Mouse (Mus musculus): ENCODE measurements at regions not wholly inside any gene's neighbourhood (a gene's known extent, or its start where the extent isn't known, plus 50 kb on each side); places are given as distances from the start of the nearest gene placed in this dataset.

- WGBS: 42% methylated on average over 3 of the region's 3 CpGs
- H3K36me3 ChIP-seq (ENCODE audit: control insufficient read depth, insufficient read depth, low read length): no peaks in the 10 kb centered on the region
- ATAC-seq (ENCODE audit: low FRiP score): peak; percentile 75; the same call in 1 of the 2 replicates
- H3K27me3 ChIP-seq (ENCODE audit: control insufficient read depth, insufficient read depth, low read length): no peaks in the 10 kb centered on the region
- H3K4me2 ChIP-seq: no peak overlapping the region
- H3K9ac ChIP-seq (ENCODE audit: low read length): no peak overlapping the region
- no peak overlapping the region for H3K4me3 ChIP-seq (ENCODE audit: low read depth, low read length)
- peak overlapping the region; percentile 40; the same call in 1 of the 2 replicates for H3K27ac ChIP-seq (ENCODE audit: low read depth, low read length)
- DNase-seq (ENCODE audit: low spot score, missing footprints): peak; percentile 86
- no peaks in the 10 kb centered on the region for H3K9me3 ChIP-seq (ENCODE audit: control insufficient read depth, low read length)
- H3K4me1 ChIP-seq (ENCODE audit: control insufficient read depth, insufficient read depth, low read length): peaks cover 4% of the 10 kb centered on the region
Measured at GRCm38 (mm10) chr8:89850209-89850796, 497.8 kb downstream of the Tox3 start.

- Histone ChIP-seq H3K4me2 (no peak overlapping the region), H3K27ac (ENCODE audit: low read depth, low read length) (peak overlapping the region; percentile 40), H3K9me3 (ENCODE audit: control insufficient read depth, low read length) (no peaks in the 10 kb centered on the region), H3K27me3 (ENCODE audit: control insufficient read depth, insufficient read depth, low read length) (no peaks in the 10 kb centered on the region), H3K4me1 (ENCODE audit: control insufficient read depth, insufficient read depth, low read length) (peaks cover 4% of the 10 kb centered on the region), H3K36me3 (ENCODE audit: control insufficient read depth, insufficient read depth, low read length) (no peaks in the 10 kb centered on the region), H3K9ac (ENCODE audit: low read length) (no peak overlapping the region), H3K4me3 (ENCODE audit: low read depth, low read length) (no peak overlapping the region)
- ATAC-seq (ENCODE audit: low FRiP score): peak; percentile 66; the same call in 1 of the 2 replicates
- DNase-seq (ENCODE audit: low spot score, missing footprints): peak; percentile 93
- 55% methylated on average over 7 of the region's 7 CpGs for WGBS
Measured at GRCm38 (mm10) chr8:89849416-89850208, 498.5 kb downstream of the Tox3 start.

- Histone ChIP-seq H3K4me3 (ENCODE audit: low read depth, low read length) (no peak overlapping the region), H3K9ac (ENCODE audit: low read length) (no peak overlapping the region), H3K36me3 (ENCODE audit: control insufficient read depth, insufficient read depth, low read length) (no peaks in the 10 kb centered on the region), H3K27ac (ENCODE audit: low read depth, low read length) (no peak overlapping the region), H3K27me3 (ENCODE audit: control insufficient read depth, insufficient read depth, low read length) (no peaks in the 10 kb centered on the region), H3K9me3 (ENCODE audit: control insufficient read depth, low read length) (no peaks in the 10 kb centered on the region), H3K4me2 (no peak overlapping the region), H3K4me1 (ENCODE audit: control insufficient read depth, insufficient read depth, low read length) (no peaks in the 10 kb centered on the region)
- WGBS: 89% methylated on average over 5 of the region's 5 CpGs
- ATAC-seq (ENCODE audit: low FRiP score): no peak
- no peak for DNase-seq (ENCODE audit: low spot score, missing footprints)
Measured at GRCm38 (mm10) chr8:89838494-89838893, 509.6 kb downstream of the Tox3 start.

DNA sequence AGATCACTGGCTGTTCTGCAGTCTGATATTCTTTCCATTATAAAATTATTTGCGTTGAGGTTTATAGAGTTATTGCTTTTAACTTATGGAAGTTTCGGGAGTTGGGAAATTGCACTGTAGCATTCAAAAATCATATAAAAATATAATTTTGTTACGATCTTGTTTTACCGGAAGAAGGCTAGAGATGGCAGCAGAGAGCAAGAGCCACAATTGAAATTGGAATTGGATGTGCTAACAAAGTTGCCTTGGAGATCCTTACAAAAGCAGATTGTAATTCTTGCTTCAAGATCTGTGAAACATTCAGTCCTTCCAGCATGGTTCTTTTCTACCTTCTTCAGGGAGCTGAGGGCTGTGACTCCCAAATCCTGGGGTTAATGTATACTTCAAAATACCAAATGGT is 514.4 kb downstream of the Tox3 start:
- H3K4me2 ChIP-seq: no peak overlapping the region
- no peak overlapping the region for H3K4me3 ChIP-seq (ENCODE audit: low read depth, low read length)
- 70% methylated on average over 4 of the region's 4 CpGs for WGBS
- no peak overlapping the region for H3K27ac ChIP-seq (ENCODE audit: low read depth, low read length)
- no peaks in the 10 kb centered on the region for H3K27me3 ChIP-seq (ENCODE audit: control insufficient read depth, insufficient read depth, low read length)
- H3K4me1 ChIP-seq (ENCODE audit: control insufficient read depth, insufficient read depth, low read length): no peaks in the 10 kb centered on the region
- no peaks in the 10 kb centered on the region for H3K36me3 ChIP-seq (ENCODE audit: control insufficient read depth, insufficient read depth, low read length)
- H3K9ac ChIP-seq (ENCODE audit: low read length): no peak overlapping the region
- H3K9me3 ChIP-seq (ENCODE audit: control insufficient read depth, low read length): no peaks in the 10 kb centered on the region
- ATAC-seq (ENCODE audit: low FRiP score) (no peak), DNase-seq (ENCODE audit: low spot score, missing footprints) (no peak)

- Histone ChIP-seq H3K36me3 (ENCODE audit: control insufficient read depth, insufficient read depth, low read length) (no peaks in the 10 kb centered on the region), H3K4me1 (ENCODE audit: control insufficient read depth, insufficient read depth, low read length) (peaks cover 11% of the 10 kb centered on the region), H3K4me3 (ENCODE audit: low read depth, low read length) (no peak overlapping the region), H3K27ac (ENCODE audit: low read depth, low read length) (no peak overlapping the region), H3K9me3 (ENCODE audit: control insufficient read depth, low read length) (no peaks in the 10 kb centered on the region), H3K9ac (ENCODE audit: low read length) (no peak overlapping the region), H3K27me3 (ENCODE audit: control insufficient read depth, insufficient read depth, low read length) (no peaks in the 10 kb centered on the region), H3K4me2 (no peak overlapping the region)
- WGBS: 33% methylated on average over 3 of the region's 3 CpGs
- no peak for ATAC-seq (ENCODE audit: low FRiP score)
- DNase-seq (ENCODE audit: low spot score, missing footprints): no peak
Measured at GRCm38 (mm10) chr8:89824586-89824985, 523.6 kb downstream of the Tox3 start.

DNA sequence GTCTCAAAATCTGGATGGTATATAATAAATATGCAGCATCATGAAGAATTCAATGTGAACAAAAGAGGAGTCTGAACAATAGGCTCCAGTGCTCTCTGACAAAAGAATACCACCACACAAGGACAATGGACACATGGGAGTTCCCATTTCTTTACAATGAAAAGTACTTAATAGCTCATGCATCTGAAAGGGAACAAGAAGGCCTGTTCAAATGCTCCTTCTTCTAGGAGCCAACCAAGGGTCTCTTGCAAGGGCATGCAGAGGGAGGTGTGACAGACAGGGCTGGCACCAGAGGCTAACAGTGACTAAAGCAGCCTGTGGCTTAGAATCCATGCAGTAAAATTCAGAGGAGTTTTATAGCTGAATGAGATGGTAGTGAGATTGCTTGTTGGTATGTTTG is 524.5 kb downstream of the Tox3 start:
- DNase-seq (ENCODE audit: low spot score, missing footprints) (peak; percentile 86), ATAC-seq (ENCODE audit: low FRiP score) (no peak)
- no peak overlapping the region for H3K4me3 ChIP-seq (ENCODE audit: low read depth, low read length)
- no peaks in the 10 kb centered on the region for H3K27me3 ChIP-seq (ENCODE audit: control insufficient read depth, insufficient read depth, low read length)
- no peak overlapping the region for H3K9ac ChIP-seq (ENCODE audit: low read length)
- H3K27ac ChIP-seq (ENCODE audit: low read depth, low read length): no peak overlapping the region
- H3K9me3 ChIP-seq (ENCODE audit: control insufficient read depth, low read length): no peaks in the 10 kb centered on the region
- no peaks in the 10 kb centered on the region for H3K36me3 ChIP-seq (ENCODE audit: control insufficient read depth, insufficient read depth, low read length)
- H3K4me1 ChIP-seq (ENCODE audit: control insufficient read depth, insufficient read depth, low read length): peaks cover 11% of the 10 kb centered on the region
- H3K4me2 ChIP-seq: no peak overlapping the region

DNA sequence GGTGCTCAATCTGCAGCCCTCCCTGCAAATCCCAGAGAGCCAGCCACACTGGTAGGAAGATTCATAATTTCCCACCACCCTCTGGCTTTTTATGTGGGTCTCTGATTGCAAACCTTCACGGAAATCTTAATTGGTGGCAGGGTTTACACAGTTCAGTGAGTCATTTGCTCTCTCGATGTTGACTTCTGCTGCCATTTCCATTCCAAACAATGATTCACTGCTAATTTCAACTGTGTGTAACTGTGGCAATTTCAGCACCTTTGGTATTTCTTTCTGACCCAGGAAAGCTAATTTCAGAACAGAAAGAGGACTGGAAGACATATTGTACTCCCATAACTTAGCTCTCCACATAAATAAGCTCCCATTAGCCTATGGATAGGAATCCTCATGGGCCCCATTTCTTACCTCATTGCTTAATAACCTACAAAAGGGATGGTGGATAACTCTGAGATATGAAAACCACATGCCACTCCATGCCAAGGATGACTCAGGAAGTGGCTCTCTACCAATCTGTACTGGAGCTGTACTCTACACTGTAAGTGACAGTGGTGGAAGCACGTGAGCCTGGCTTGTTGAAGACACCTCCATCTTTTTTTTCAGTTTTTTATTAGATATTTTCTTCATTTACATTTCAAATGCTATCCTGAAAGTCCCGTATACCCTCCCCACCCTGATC is 536.0 kb downstream of the Tox3 start:
- no peak for ATAC-seq (ENCODE audit: low FRiP score)
- Histone ChIP-seq H3K9me3 (ENCODE audit: control insufficient read depth, low read length) (no peaks in the 10 kb centered on the region), H3K4me2 (no peak overlapping the region), H3K4me1 (ENCODE audit: control insufficient read depth, insufficient read depth, low read length) (no peaks in the 10 kb centered on the region), H3K36me3 (ENCODE audit: control insufficient read depth, insufficient read depth, low read length) (no peaks in the 10 kb centered on the region), H3K27ac (ENCODE audit: low read depth, low read length) (no peak overlapping the region), H3K27me3 (ENCODE audit: control insufficient read depth, insufficient read depth, low read length) (no peaks in the 10 kb centered on the region), H3K9ac (ENCODE audit: low read length) (no peak overlapping the region), H3K4me3 (ENCODE audit: low read depth, low read length) (no peak overlapping the region)
- WGBS: 87% methylated on average over 4 of the region's 4 CpGs
- no peak for DNase-seq (ENCODE audit: low spot score, missing footprints)

- no peak for ATAC-seq (ENCODE audit: low FRiP score)
- Histone ChIP-seq H3K27me3 (ENCODE audit: control insufficient read depth, insufficient read depth, low read length) (peaks cover 2% of the 10 kb centered on the region; the same call in 1 of the 2 replicates), H3K9ac (ENCODE audit: low read length) (no peak overlapping the region), H3K4me1 (ENCODE audit: control insufficient read depth, insufficient read depth, low read length) (peaks cover 5% of the 10 kb centered on the region), H3K9me3 (ENCODE audit: control insufficient read depth, low read length) (no peaks in the 10 kb centered on the region), H3K4me3 (ENCODE audit: low read depth, low read length) (no peak overlapping the region), H3K36me3 (ENCODE audit: control insufficient read depth, insufficient read depth, low read length) (no peaks in the 10 kb centered on the region), H3K4me2 (no peak overlapping the region), H3K27ac (ENCODE audit: low read depth, low read length) (no peak overlapping the region)
- no peak for DNase-seq (ENCODE audit: low spot score, missing footprints)
- WGBS: 87% methylated on average over 10 of the region's 10 CpGs
Measured at GRCm38 (mm10) chr8:89788296-89788695, 559.8 kb downstream of the Tox3 start.
